Mouse (Mus musculus): ENCODE data around the gene Chp1. TPM values are rescaled to one million over a fixed set of nuclear protein-coding genes. Genes with fewer than 3 reads are reported as not detected.
"Not testable (repeated sequence)": the region's sequence is repeated elsewhere in the genome, so short reads cannot be mapped to it uniquely, and the experiment has no call there.

The Chp1 gene
- 58.0 and 61.7 TPM in 2 replicates for polyA plus RNA-seq (2016; fragmentation: Nextera tagmentation; extraction: Ambion mirVana)

DNA sequence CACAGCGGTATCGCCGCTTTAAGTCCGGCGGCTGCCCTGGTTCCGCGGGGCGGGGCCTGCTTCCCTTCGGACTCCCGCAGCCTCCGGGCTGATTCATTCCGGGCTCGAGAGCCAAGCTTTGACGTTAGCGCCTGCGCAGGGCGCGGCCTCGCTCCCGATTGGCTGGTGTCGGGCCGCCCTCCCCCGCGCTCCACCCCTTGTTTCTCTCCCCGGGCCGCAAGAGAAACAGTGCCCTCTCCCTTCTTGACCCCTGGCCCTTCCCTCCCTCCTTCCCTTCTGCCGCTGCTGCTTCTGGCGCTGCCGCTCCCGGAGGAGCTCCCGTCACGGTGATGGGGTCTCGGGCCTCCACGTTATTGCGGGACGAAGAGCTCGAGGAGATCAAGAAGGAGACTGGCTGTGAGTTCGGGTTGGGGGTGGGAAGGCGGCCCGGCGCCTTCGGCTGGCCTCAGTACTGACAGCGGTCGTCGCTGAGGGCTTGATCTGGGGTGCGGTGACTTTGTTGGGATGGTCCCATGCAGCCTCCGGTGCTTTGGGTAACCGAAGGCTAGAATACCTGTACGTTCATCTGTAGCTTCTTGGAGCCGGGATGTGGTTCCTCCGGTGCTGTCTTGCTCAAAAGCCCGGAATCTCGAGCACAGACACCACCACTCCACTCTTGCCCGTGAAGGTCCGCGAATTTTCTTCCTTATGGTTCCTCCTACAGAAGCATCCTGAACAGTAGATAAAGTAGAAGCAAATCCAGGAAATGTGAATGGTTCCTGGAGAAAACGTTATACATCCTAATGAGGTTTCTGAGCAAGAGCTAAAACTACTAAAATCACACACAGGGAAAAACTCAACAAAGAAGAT is at the start of gene Chp1, which contains the start of gene Exd1:
Gene Chp1 (plus strand): TSS at position 176 of the 849 bp plus-strand sequence.
Gene Exd1 (minus strand): TSS at position 106 of the 849 bp plus-strand sequence.
- ATAC-seq (ENCODE audit: low FRiP score, low read depth), result peak; percentile 99
- Histone ChIP-seq H3K4me1 (peaks cover 18% of the 10 kb centered on the region), H3K9me3 (no peaks in the 10 kb centered on the region), H3K27ac (replicated peaks) (peak within 1 kb of the TSS; percentile 83), H3K4me2 (replicated peaks) (peak within 1 kb of the TSS; percentile 71), H3K36me3 (no peaks in the 10 kb centered on the region), H3K9ac (replicated peaks) (peak within 1 kb of the TSS; percentile 77), H3K27me3 (no peaks in the 10 kb centered on the region), H3K4me3 (peak within 1 kb of the TSS; percentile 74)
- under 1% methylated on average over 57 of the region's 57 CpGs for WGBS

DNA sequence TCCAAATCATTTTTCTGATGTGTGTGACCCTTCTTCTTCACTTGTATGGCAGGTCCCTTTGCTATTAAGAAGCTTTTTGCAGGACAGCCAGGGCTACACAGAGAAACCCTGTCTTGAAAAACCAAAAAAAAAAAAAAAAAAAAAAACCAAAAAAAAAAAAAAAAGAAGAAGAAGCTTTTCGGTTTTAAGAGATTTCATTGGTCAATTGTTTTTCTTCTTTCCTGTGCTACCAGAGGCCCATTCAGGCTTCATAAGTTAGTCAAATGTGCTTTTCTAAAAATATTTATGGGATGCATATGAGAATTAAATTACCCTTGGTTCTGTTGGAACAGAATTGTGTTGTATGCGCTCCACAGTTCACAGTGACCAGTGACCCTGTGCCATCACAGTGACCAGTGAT is 48.6 kb upstream of the Chp1 start:
- H3K4me1 ChIP-seq, result no peaks in the 10 kb centered on the region
- no peak overlapping the region for H3K27ac ChIP-seq (replicated peaks)
- no peak overlapping the region for H3K9ac ChIP-seq (replicated peaks)
- H3K4me3 ChIP-seq, result no peak overlapping the region
- no peaks in the 10 kb centered on the region for H3K27me3 ChIP-seq
- no peaks in the 10 kb centered on the region for H3K9me3 ChIP-seq
- H3K36me3 ChIP-seq, result no peaks in the 10 kb centered on the region
- 87% methylated on average over 2 of the region's 2 CpGs for WGBS
- ATAC-seq (ENCODE audit: low FRiP score, low read depth), result no peak
- no peak overlapping the region for H3K4me2 ChIP-seq (replicated peaks)

DNA sequence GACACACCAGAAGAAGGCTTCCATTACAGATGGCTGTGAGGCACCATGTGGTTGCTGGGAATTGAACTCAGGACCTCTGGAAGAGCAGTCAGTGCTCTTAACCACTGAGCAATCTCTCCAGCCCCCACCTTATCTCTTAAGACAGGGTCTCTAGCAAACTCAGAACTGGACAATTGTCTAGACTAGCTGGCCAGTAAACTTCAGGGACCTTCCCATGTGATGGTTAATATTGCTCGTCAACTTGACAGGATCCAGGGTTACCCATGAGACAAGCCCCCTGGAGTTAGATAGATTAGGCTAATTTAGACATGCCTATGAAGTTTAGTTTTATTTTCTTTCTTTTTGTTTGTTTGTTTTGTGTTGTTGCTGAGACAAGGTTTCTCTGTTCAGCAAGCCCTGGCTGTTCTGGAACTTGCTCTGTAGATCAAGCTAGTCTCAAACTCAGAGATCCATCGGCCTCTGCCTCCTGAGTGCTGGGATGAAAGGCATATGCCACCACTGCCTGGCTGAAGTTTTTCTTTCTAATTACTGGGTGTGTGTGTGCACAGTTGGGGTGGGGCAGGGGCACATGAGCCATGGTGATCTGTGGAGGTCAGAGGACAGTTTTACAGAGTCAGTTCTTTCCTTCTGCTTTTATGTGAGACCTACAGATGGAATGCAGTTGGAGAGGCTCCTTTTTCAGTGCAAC is 46.4 kb upstream of the Chp1 start:
- Histone ChIP-seq H3K4me2 (replicated peaks) (no peak overlapping the region), H3K9ac (replicated peaks) (no peak overlapping the region), H3K36me3 (no peaks in the 10 kb centered on the region), H3K4me3 (no peak overlapping the region), H3K4me1 (no peaks in the 10 kb centered on the region), H3K27ac (replicated peaks) (no peak overlapping the region), H3K9me3 (no peaks in the 10 kb centered on the region), H3K27me3 (no peaks in the 10 kb centered on the region)
- ATAC-seq (ENCODE audit: low FRiP score, low read depth), result no peak
- 83% methylated on average over 2 of the region's 2 CpGs for WGBS

DNA sequence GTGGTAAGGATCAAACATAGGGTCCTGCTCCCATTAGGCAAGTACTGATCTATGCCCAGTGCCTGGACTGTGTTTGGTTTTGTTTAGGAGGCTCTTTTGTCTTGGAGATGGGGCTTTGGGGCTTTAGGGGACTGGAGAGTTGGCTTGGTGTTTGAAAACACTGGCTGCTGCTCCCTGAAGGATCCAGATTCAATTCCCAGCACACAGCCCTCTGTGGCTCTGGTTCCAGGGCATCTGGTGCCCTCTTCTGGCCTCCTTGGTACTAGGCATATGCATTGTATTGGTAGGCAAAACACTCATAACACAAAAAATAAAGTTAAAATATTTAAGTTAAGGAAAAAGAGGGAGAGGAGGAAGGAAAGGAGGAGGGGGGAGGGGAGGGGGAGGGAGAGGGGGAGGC is 40.4 kb upstream of the Chp1 start:
- Histone ChIP-seq H3K9ac (replicated peaks) (no peak overlapping the region), H3K4me3 (no peak overlapping the region), H3K27ac (replicated peaks) (no peak overlapping the region), H3K4me1 (no peaks in the 10 kb centered on the region), H3K27me3 (no peaks in the 10 kb centered on the region), H3K36me3 (no peaks in the 10 kb centered on the region), H3K9me3 (no peaks in the 10 kb centered on the region), H3K4me2 (replicated peaks) (no peak overlapping the region)
- no peak for ATAC-seq (ENCODE audit: low FRiP score, low read depth)

DNA sequence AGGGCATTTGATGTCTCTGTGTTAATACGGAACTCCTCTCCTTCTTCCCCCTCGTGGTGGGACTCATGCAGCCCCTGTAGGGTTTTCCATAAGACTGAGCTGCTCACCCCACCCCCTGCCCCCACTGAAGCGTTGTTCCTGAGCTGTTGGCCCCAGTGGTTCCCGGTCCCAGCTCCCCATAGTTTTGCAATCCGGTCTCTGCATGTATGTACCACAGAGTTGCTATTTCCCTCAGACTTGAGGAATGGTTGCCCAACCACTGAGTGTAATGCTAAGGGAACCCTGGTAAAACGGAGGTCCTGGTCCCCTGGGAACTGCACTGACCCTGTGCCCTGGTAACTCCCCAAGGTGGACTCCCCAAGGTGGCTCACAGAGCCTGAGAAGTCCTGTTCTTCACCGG is 39.0 kb upstream of the Chp1 start:
- H3K27me3 ChIP-seq; H3K4me2 ChIP-seq (replicated peaks); H3K36me3 ChIP-seq; H3K9ac ChIP-seq (replicated peaks); H3K4me1 ChIP-seq; H3K9me3 ChIP-seq; H3K4me3 ChIP-seq; ATAC-seq (ENCODE audit: low FRiP score, low read depth); H3K27ac ChIP-seq (replicated peaks): not testable (repeated sequence)
- WGBS, result 67% methylated on average over 7 of the region's 7 CpGs

DNA sequence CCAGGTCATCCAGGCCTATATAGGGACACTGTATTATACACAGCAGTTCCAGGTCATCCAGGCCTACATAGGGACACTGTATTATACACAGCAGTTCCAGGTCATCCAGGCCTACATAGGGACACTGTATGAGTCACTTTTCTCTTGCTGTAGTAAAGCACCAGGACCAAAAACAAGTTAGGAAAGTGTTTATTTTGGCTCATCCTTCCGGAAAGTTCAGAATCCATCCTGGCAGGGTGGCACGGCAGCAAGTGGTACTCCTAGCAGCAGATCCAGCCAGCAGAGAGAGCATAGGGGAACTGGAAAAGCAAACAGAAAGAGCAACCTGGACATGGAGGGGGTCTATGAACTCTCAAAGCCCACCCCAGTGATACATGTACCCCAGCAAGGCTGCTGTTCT is 36.6 kb upstream of the Chp1 start:
- ATAC-seq (ENCODE audit: low FRiP score, low read depth), result no peak
- Histone ChIP-seq H3K27me3 (no peaks in the 10 kb centered on the region), H3K36me3 (no peaks in the 10 kb centered on the region), H3K9me3 (no peaks in the 10 kb centered on the region), H3K4me3 (no peak overlapping the region), H3K27ac (replicated peaks) (no peak overlapping the region), H3K4me1 (no peaks in the 10 kb centered on the region), H3K9ac (replicated peaks) (no peak overlapping the region), H3K4me2 (replicated peaks) (no peak overlapping the region)
- WGBS, result 83% methylated on average over 2 of the region's 2 CpGs

DNA sequence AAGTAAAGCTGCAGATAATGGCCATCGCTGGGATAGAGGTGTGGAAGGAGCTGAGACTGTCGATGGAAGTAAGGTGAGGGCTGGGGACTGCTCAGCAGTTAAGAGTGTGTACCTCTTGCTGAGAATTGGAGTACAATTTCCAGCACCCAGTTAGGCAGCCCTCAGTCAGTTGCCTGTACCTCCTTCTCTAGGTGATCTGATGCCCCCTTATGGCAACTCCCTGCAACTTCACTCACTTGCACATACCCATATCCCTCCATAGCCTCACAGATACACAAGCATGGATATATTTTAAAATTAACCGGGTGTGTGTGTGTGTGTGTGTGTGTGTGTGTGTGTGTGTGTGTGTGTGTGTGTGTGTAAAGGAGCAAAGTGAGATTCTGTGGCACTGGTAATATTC is 35.2 kb upstream of the Chp1 start:
- Histone ChIP-seq H3K4me1 (no peaks in the 10 kb centered on the region), H3K27ac (replicated peaks) (no peak overlapping the region), H3K4me2 (replicated peaks) (no peak overlapping the region), H3K4me3 (no peak overlapping the region), H3K27me3 (no peaks in the 10 kb centered on the region), H3K9me3 (no peaks in the 10 kb centered on the region), H3K36me3 (no peaks in the 10 kb centered on the region), H3K9ac (replicated peaks) (no peak overlapping the region)
- 76% methylated on average over 3 of the region's 3 CpGs for WGBS
- ATAC-seq (ENCODE audit: low FRiP score, low read depth), result no peak

DNA sequence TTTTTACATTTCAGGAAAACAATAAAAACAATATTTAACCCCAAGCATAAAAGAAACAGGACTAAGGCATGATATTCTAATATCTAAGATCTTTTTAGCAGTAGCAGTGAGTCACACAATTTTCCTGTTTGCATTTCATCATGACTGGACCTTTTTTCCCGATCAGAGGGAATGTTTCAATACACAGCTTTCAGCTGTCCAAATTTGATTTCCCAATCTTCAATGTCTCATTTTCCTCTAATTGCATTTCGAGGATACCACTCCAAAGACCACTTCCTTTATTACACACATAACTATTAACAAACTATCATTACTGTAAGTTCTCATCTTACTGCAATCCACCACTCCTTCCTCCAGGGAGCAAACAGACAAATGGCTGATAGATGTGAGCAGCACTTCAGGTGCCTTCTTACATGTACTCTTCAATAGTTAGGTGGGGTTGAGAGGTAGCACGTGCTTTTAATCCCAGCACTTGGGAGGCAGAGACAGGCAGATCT is 33.4 kb upstream of the Chp1 start:
- no peak for ATAC-seq (ENCODE audit: low FRiP score, low read depth)
- WGBS, result 85% methylated on average over 3 of the region's 3 CpGs
- H3K27me3 ChIP-seq, result no peaks in the 10 kb centered on the region

DNA sequence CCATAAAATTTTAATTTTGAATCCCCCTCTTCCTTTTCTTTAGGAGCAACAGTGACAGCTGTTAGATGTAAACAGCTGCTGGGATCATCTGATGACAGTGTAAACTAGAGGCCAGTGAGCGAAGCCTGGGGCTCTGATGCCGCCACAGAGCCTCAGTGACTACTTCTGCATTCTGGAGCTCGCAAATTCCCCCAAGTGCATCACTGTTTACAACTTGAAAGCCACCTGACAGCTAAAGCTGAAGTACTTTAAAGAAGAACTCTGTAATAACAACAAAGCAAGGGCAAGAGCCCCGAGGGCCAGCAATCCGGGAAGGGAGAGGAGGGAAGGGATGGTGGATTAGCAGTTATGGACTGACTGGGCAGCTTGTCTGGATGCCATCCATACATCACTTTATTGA is 30.7 kb upstream of the Chp1 start:
- Histone ChIP-seq H3K4me2 (replicated peaks) (no peak overlapping the region), H3K27ac (replicated peaks) (no peak overlapping the region), H3K4me1 (no peaks in the 10 kb centered on the region), H3K9me3 (no peaks in the 10 kb centered on the region), H3K4me3 (no peak overlapping the region), H3K27me3 (no peaks in the 10 kb centered on the region), H3K9ac (replicated peaks) (no peak overlapping the region), H3K36me3 (no peaks in the 10 kb centered on the region)
- no peak for ATAC-seq (ENCODE audit: low FRiP score, low read depth)
- WGBS, result 67% methylated on average over 5 of the region's 5 CpGs

More for the DNA sequence above, 33.4 kb upstream of the Chp1 start:
- Histone ChIP-seq H3K36me3 (no peaks in the 10 kb centered on the region), H3K27ac (replicated peaks) (no peak overlapping the region), H3K9me3 (no peaks in the 10 kb centered on the region), H3K4me3 (no peak overlapping the region), H3K4me1 (no peaks in the 10 kb centered on the region), H3K4me2 (replicated peaks) (no peak overlapping the region), H3K9ac (replicated peaks) (no peak overlapping the region)

DNA sequence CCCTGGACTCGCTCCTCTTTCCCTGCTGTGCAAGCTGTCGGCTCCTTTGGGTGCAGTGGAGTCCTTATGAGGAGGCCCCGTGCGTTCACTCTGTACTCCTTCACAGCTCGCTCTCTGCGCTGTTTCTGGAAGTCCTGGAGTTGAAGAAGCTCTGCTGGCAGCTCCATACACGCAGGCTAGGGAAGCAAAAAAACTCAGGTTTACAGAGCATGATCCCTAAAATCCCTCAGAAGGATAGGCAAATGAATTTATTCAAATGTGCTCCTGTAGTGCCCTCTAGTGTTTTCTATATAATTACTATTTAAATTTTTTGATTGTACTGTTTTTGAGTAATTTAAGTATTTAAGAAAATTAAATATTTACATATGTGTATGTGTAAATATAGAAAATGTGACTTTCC is 26.9 kb upstream of the Chp1 start:
- ATAC-seq (ENCODE audit: low FRiP score, low read depth), result no peak
- no peaks in the 10 kb centered on the region for H3K4me1 ChIP-seq
- 73% methylated on average over 7 of the region's 7 CpGs for WGBS

DNA sequence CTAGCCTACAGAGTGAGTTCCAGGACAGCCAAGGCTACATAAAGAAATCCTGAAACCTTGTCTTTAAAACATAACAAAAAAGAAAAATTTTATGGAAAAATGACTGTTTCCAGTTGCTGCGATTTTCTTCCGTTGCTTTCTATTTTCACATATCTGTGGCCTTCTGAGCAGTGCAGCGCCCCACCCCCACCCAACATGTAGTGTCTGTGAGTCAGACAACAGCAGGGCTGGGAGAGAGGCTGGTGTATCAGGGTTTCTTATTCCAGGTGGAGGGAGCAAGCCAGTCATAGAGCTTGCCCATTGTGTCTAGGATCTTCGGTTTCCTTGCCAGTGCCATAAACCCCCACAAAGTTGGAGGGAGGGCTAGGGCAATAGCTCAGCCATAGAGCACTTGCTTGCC is 23.7 kb upstream of the Chp1 start:
- Histone ChIP-seq H3K27ac (replicated peaks) (no peak overlapping the region), H3K27me3 (no peaks in the 10 kb centered on the region), H3K4me2 (replicated peaks) (no peak overlapping the region), H3K9me3 (no peaks in the 10 kb centered on the region), H3K4me3 (no peak overlapping the region), H3K9ac (replicated peaks) (no peak overlapping the region), H3K36me3 (no peaks in the 10 kb centered on the region), H3K4me1 (no peaks in the 10 kb centered on the region)
- 82% methylated on average over 4 of the region's 4 CpGs for WGBS
- no peak for ATAC-seq (ENCODE audit: low FRiP score, low read depth)

More for the DNA sequence above, 26.9 kb upstream of the Chp1 start:
- H3K4me2 ChIP-seq (replicated peaks), result no peak overlapping the region
- no peak overlapping the region for H3K4me3 ChIP-seq
- H3K36me3 ChIP-seq, result no peaks in the 10 kb centered on the region
- no peak overlapping the region for H3K9ac ChIP-seq (replicated peaks)
- H3K27ac ChIP-seq (replicated peaks), result no peak overlapping the region
- H3K27me3 ChIP-seq, result no peaks in the 10 kb centered on the region
- no peaks in the 10 kb centered on the region for H3K9me3 ChIP-seq

DNA sequence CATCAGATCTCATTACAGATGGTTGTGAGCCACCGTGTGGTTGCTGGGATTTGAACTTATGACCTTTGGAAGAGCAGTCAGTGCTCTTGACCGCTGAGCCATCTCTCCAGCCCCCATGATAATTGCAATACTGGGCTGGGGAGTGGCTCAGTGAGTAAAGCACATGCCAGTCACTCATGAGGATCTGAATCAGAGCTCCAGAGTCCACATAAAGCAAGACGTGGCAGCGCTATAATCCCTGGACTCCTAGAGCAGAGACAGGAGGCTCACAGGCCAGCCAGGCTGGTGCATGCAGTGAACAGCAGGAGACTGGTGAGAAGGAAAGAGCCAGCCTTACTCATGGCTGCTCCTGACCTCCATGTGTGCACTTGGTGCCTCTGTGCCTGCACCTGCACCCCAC is 22.1 kb upstream of the Chp1 start:
- H3K27me3 ChIP-seq, result no peaks in the 10 kb centered on the region
- H3K36me3 ChIP-seq, result no peaks in the 10 kb centered on the region
- no peak for ATAC-seq (ENCODE audit: low FRiP score, low read depth)
- no peak overlapping the region for H3K4me2 ChIP-seq (replicated peaks)
- no peaks in the 10 kb centered on the region for H3K4me1 ChIP-seq
- no peaks in the 10 kb centered on the region for H3K9me3 ChIP-seq
- no peak overlapping the region for H3K9ac ChIP-seq (replicated peaks)
- 43% methylated on average over 4 of the region's 4 CpGs for WGBS
- H3K27ac ChIP-seq (replicated peaks), result no peak overlapping the region
- no peak overlapping the region for H3K4me3 ChIP-seq

Data from midbrain, embryonic 12.5 days (tissue).